Mouse (Mus musculus): Measurements from ENCODE around the gene Foxd2.

- TF ChIP-seq CTCF (conservative IDR thresholded peaks at IDR 0.05; ENCODE audit: low read length) (no peak), NANOG (IDR thresholded peaks at IDR 0.05; ENCODE audit: borderline replicate concordance, low read length) (no peak), POU5F1 (IDR thresholded peaks at IDR 0.05; ENCODE audit: borderline replicate concordance, low read length) (no peak)
Measured at GRCm38 (mm10) chr4:114945021-114945420, 36.3 kb upstream of the Foxd2 start.
